Mouse (Mus musculus): Measurements from ENCODE around the gene Gria1. TPM values are rescaled to one million over a fixed set of nuclear protein-coding genes. Genes with fewer than 3 reads are reported as not detected.

Gria1 gene
- total and polyA plus RNA-seq, 2 experiments from 2014 or later = 2.1 to 5.6 TPM

DNA sequence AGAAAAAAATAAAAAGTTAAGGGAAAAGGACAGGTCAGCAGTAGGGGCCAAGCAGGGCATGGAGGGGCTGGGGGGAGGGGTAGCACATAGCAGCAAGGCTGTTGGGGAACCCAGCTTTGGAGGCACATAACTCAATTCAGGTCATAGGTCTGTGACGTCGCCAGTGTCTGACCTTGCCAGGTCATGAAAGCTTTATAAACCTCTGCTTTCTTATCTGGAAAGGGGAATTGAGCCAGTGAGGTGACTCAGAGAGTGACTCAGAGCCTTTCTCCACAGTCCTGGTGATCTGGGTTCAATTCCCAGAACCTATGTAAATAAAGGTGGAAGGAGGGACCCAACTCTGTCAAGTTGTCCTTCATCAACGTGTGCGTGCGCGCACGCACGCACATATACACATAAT, 286.2 kb downstream of the Gria1 start:
- 78% methylated on average over 8 of the region's 8 CpGs for WGBS
- H3K4me2 ChIP-seq (ENCODE audit: low read depth, low read length) = no peak overlapping the region
- DNase-seq (ENCODE audit: low spot score) = no peak

DNA sequence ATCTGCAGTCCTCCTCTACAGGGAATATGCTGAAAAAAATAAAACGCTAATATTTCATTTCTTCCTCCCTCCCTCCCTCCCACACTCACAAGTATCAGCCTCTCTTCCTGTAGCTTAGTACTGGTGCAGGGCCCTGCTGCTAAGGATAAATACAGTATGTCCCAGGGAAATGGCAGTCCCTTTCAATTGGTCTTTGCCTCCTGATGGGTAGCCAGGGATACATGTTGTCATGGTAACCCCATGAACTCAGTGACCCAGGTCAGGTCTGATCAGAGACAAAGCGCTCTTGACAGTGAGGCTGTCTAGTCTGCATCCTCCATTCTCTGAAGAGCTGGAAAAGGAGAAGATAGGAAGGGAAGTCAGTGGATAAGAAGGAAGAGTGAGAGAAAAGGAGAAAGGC, 287.1 kb downstream of the Gria1 start:
- Histone ChIP-seq H3K27ac (ENCODE audit: low read depth) (no peak overlapping the region), H3K9ac (replicated peaks; ENCODE audit: low read depth, low read length) (no peak overlapping the region), H3K4me2 (ENCODE audit: low read depth, low read length) (no peak overlapping the region), H3K27me3 (ENCODE audit: control insufficient read depth, insufficient read depth, low read length) (no peaks in the 10 kb centered on the region), H3K36me3 (replicated peaks; ENCODE audit: control insufficient read depth, insufficient read depth, low read length) (no peaks in the 10 kb centered on the region), H3K4me3 (ENCODE audit: low read depth, low read length) (no peak overlapping the region), H3K9me3 (replicated peaks; ENCODE audit: control insufficient read depth, low read length) (no peaks in the 10 kb centered on the region), H3K4me1 (ENCODE audit: control insufficient read depth, insufficient read depth) (no peaks in the 10 kb centered on the region)
- TF ChIP-seq EP300 (IDR thresholded peaks at IDR 0.05; ENCODE audit: low read depth) = no peak
- no peak for TF ChIP-seq CTCF (IDR thresholded peaks at IDR 0.05; ENCODE audit: low read depth)
- ATAC-seq (ENCODE audit: insufficient read depth, low read depth) = no peak
- DNase-seq (ENCODE audit: low spot score) = no peak
- 75% methylated on average over 2 of the region's 2 CpGs for WGBS

More for the DNA sequence above, 286.2 kb downstream of the Gria1 start:
- Histone ChIP-seq H3K36me3 (replicated peaks; ENCODE audit: control insufficient read depth, insufficient read depth, low read length) (no peaks in the 10 kb centered on the region), H3K9ac (replicated peaks; ENCODE audit: low read depth, low read length) (no peak overlapping the region), H3K4me3 (ENCODE audit: low read depth, low read length) (no peak overlapping the region), H3K4me1 (ENCODE audit: control insufficient read depth, insufficient read depth) (no peaks in the 10 kb centered on the region), H3K27me3 (ENCODE audit: control insufficient read depth, insufficient read depth, low read length) (no peaks in the 10 kb centered on the region), H3K9me3 (replicated peaks; ENCODE audit: control insufficient read depth, low read length) (no peaks in the 10 kb centered on the region), H3K27ac (ENCODE audit: low read depth) (no peak overlapping the region)
- TF ChIP-seq CTCF (IDR thresholded peaks at IDR 0.05; ENCODE audit: low read depth) (no peak), EP300 (IDR thresholded peaks at IDR 0.05; ENCODE audit: low read depth) (no peak)
- no peak for ATAC-seq (ENCODE audit: insufficient read depth, low read depth)

DNA sequence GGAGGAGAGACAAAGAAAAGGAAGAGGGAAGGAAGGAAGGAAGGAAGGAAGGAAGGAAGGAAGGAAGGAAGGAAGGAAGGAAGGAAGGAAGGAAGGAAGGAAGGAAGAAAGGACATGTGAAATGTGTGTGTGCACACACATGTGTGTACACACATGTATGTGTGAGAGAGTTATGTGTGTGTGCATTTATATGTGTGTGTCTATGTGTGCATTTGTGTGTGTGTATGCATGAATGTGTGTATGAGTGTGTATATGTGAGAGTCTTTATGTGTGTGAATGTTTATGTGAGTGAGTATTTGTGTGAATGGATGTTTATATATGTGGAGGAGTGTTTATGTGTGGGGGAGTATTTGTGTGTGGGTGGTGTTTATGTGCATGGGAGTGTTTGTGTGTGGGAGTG, 287.5 kb downstream of the Gria1 start:
- no peak for ATAC-seq (ENCODE audit: insufficient read depth, low read depth)

DNA sequence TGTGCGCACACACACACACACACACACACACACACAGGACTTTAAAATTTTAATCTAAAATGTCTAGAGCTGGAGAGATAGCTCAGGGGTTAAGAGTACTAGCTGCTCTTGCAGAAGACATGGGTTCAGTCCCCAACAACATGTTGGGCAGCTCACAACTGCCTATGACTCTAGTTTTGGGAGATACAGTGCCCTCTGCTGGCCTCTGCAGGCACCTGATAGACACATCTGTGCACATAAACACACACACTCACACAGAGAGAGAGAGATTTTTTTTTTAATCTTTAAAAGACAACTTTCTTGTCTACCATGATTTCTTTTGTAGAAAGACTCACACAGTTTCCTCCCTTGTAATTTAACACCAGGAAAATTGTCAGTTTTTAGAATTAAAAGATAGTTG, 292.4 kb downstream of the Gria1 start:
- H3K27me3 ChIP-seq (ENCODE audit: control insufficient read depth, insufficient read depth, low read length) = no peaks in the 10 kb centered on the region
- DNase-seq (ENCODE audit: low spot score) = no peak
- H3K9me3 ChIP-seq (replicated peaks; ENCODE audit: control insufficient read depth, low read length) = no peaks in the 10 kb centered on the region
- H3K9ac ChIP-seq (replicated peaks; ENCODE audit: low read depth, low read length) = no peak overlapping the region
- no peaks in the 10 kb centered on the region for H3K4me1 ChIP-seq (ENCODE audit: control insufficient read depth, insufficient read depth)
- no peak overlapping the region for H3K4me2 ChIP-seq (ENCODE audit: low read depth, low read length)
- no peak for TF ChIP-seq EP300 (IDR thresholded peaks at IDR 0.05; ENCODE audit: low read depth)
- TF ChIP-seq CTCF (IDR thresholded peaks at IDR 0.05; ENCODE audit: low read depth) = no peak
- ATAC-seq (ENCODE audit: insufficient read depth, low read depth) = no peak
- 91% methylated on average over 1 of the region's 1 CpGs for WGBS
- no peaks in the 10 kb centered on the region for H3K36me3 ChIP-seq (replicated peaks; ENCODE audit: control insufficient read depth, insufficient read depth, low read length)
- H3K27ac ChIP-seq (ENCODE audit: low read depth) = no peak overlapping the region
- H3K4me3 ChIP-seq (ENCODE audit: low read depth, low read length) = no peak overlapping the region

More for the DNA sequence above, 287.5 kb downstream of the Gria1 start:
- no peak for DNase-seq (ENCODE audit: low spot score)
- Histone ChIP-seq H3K27me3 (ENCODE audit: control insufficient read depth, insufficient read depth, low read length) (no peaks in the 10 kb centered on the region), H3K4me3 (ENCODE audit: low read depth, low read length) (no peak overlapping the region), H3K4me2 (ENCODE audit: low read depth, low read length) (no peak overlapping the region), H3K27ac (ENCODE audit: low read depth) (no peak overlapping the region), H3K9ac (replicated peaks; ENCODE audit: low read depth, low read length) (no peak overlapping the region), H3K4me1 (ENCODE audit: control insufficient read depth, insufficient read depth) (no peaks in the 10 kb centered on the region), H3K36me3 (replicated peaks; ENCODE audit: control insufficient read depth, insufficient read depth, low read length) (no peaks in the 10 kb centered on the region), H3K9me3 (replicated peaks; ENCODE audit: control insufficient read depth, low read length) (no peaks in the 10 kb centered on the region)
- TF ChIP-seq CTCF (IDR thresholded peaks at IDR 0.05; ENCODE audit: low read depth) = no peak
- no peak for TF ChIP-seq EP300 (IDR thresholded peaks at IDR 0.05; ENCODE audit: low read depth)

DNA sequence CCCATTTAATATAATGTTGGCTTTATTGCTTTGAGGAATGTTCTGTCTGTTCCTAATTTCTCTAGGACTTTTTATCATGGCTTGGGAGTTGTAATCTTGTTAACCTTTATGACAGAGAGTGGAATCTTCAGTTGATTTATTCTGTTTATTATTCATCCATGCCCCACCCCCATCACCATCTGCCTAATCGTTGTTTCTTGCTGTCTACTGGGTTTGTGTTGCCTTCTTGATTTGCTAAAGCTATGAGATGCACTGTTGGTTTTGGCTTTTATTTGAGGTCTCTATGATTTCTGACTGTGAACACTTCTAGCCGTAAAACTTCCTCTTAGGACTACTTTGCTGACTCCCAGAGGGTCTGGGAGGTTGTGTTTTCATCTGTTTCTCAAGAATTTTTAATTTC, 294.9 kb downstream of the Gria1 start:
- Histone ChIP-seq H3K4me2 (ENCODE audit: low read depth, low read length) (no peak overlapping the region), H3K36me3 (replicated peaks; ENCODE audit: control insufficient read depth, insufficient read depth, low read length) (no peaks in the 10 kb centered on the region), H3K9ac (replicated peaks; ENCODE audit: low read depth, low read length) (no peak overlapping the region), H3K4me3 (ENCODE audit: low read depth, low read length) (no peak overlapping the region), H3K27ac (ENCODE audit: low read depth) (no peak overlapping the region), H3K27me3 (ENCODE audit: control insufficient read depth, insufficient read depth, low read length) (no peaks in the 10 kb centered on the region), H3K9me3 (replicated peaks; ENCODE audit: control insufficient read depth, low read length) (no peaks in the 10 kb centered on the region), H3K4me1 (ENCODE audit: control insufficient read depth, insufficient read depth) (no peaks in the 10 kb centered on the region)
- ATAC-seq (ENCODE audit: insufficient read depth, low read depth) (no peak), DNase-seq (ENCODE audit: low spot score) (no peak)
- WGBS = 77% methylated on average over 2 of the region's 2 CpGs
- TF ChIP-seq CTCF (IDR thresholded peaks at IDR 0.05; ENCODE audit: low read depth) (no peak), EP300 (IDR thresholded peaks at IDR 0.05; ENCODE audit: low read depth) (no peak)

DNA sequence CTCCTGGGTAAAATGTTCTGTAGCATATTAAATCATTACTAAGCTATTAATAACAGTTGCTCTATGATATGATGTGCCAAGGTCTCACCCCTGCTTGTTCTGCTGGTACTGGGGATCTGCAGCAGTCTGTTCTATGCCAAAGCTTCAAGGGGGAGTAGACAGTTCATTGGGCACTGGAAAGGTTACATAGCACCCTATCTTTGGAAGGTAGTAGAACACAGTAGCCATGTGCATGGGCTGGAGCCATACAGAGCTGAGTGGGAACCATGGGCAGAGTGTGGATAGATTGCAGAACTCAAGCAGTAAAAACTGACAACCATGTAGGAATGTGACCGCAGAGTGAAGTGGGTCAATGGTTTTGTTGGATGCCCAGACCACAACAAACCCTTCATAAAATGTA, 295.7 kb downstream of the Gria1 start:
- H3K36me3 ChIP-seq (replicated peaks; ENCODE audit: control insufficient read depth, insufficient read depth, low read length) = no peaks in the 10 kb centered on the region
- no peaks in the 10 kb centered on the region for H3K27me3 ChIP-seq (ENCODE audit: control insufficient read depth, insufficient read depth, low read length)
- ATAC-seq (ENCODE audit: insufficient read depth, low read depth) (peak; percentile 87), DNase-seq (ENCODE audit: low spot score) (peak; percentile 23)
- H3K4me3 ChIP-seq (ENCODE audit: low read depth, low read length) = no peak overlapping the region
- no peaks in the 10 kb centered on the region for H3K4me1 ChIP-seq (ENCODE audit: control insufficient read depth, insufficient read depth)
- H3K27ac ChIP-seq (ENCODE audit: low read depth) = no peak overlapping the region
- H3K9me3 ChIP-seq (replicated peaks; ENCODE audit: control insufficient read depth, low read length) = no peaks in the 10 kb centered on the region
- no peak for TF ChIP-seq CTCF (IDR thresholded peaks at IDR 0.05; ENCODE audit: low read depth)
- no peak for TF ChIP-seq EP300 (IDR thresholded peaks at IDR 0.05; ENCODE audit: low read depth)
- H3K4me2 ChIP-seq (ENCODE audit: low read depth, low read length) = no peak overlapping the region
- no peak overlapping the region for H3K9ac ChIP-seq (replicated peaks; ENCODE audit: low read depth, low read length)
- 85% methylated on average over 1 of the region's 1 CpGs for WGBS

Data from heart, postnatal 0 days (tissue).